Mouse (Mus musculus): Measurements from ENCODE around the gene Gm49388.

DNA sequence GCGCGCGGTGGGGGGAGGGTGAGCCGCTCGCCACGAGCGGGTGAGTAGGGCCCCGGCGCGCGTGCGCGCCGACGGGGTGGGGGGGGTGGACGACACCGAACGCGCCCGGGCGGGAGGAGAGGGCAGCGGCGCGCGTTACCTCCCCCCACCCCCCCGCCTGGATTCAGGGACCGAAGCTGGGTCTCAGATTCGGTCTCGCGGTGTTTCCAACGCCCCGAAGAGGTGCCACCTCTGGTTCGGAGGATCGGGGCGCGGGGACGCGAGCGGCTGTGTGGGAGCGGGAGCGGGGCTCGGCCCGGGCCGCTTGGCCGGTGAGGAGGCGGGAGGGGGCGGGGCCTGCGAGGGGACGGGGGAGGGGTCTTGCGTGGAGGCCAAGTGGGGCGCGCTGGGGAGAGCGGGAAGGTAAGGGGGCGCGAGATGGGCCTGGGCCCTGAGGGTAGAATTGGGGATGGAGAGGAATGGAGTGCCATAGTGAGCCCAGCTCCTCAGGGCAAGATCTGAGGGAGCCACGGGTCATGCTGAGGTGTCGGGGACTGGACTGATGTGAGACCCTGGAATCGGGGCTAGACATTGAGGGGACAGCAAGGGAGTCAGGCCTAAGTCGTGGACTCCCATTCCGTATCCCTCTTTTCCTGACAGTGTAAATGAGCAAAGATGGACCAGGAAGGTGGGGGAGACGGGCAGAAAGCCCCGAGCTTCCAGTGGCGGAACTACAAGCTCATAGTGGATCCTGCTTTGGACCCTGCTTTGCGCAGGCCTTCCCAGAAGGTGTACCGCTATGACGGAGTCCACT, 7.7 kb upstream of the Gm49388 start:
- no peak for TF ChIP-seq ZC3H11A (IDR thresholded peaks at IDR 0.05; ENCODE audit: borderline replicate concordance, low read depth, low read length)
- no peak for TF ChIP-seq HCFC1 (IDR thresholded peaks at IDR 0.05; ENCODE audit: borderline replicate concordance, insufficient read depth, low read length)
- no peak for TF ChIP-seq ZNF384 (IDR thresholded peaks at IDR 0.05; ENCODE audit: low read depth, low read length)
